Mouse (Mus musculus) embryonic fibroblast, embryonic 13.5 days (primary cell): ENCODE results near the gene Rufy1.

Experiments
- CTCF ChIP-seq: IDR thresholded peaks from 2 replicates; pipeline ENCODE4 v1.5.1; 2011; ENCODE audit warnings: mild to moderate bottlenecking, control low read depth, low read length, moderate library complexity, borderline replicate concordance; ENCODE audit not compliant: insufficient read depth
- POLR2A ChIP-seq: IDR thresholded peaks from 2 replicates; pipeline ENCODE4 v1.6.1; 2011; ENCODE audit warnings: low read depth, mild to moderate bottlenecking, control low read depth, low read length, moderate library complexity

GRCm38 (mm10) chr11:50430277-50431133 lies at the start of gene Rufy1:
- no peak for TF ChIP-seq CTCF
- TF ChIP-seq POLR2A = peak; percentile 51
